Mouse (Mus musculus) forebrain, embryonic 14.5 days (tissue): ENCODE results near the gene Fam43a. TPM values are rescaled to one million over a fixed set of nuclear protein-coding genes. Genes with fewer than 3 reads are reported as not detected.

Experiments
- ATAC-seq: fragments of 200-750 bp; cut with Nextera tagmentation; 2 replicates; pipeline ENCODE4 v1.8.0; 2017; ENCODE audit warnings: mild to moderate bottlenecking, moderate library complexity
- DNase-seq: peaks from one replicate; pipeline ENCODE4 v3.0.0-alpha.2; 2015; ENCODE audit warnings: low spot score
- H3K27ac ChIP-seq: fragments of 300-500 bp; sonication (generic); 2 replicates; pipeline ENCODE4 v1.5.1; 2014; ENCODE audit warnings: low read depth, mild to moderate bottlenecking, control low read depth, low read length, moderate library complexity
- H3K27me3 ChIP-seq: fragments of 300-500 bp; sonication (generic); replicated peaks from 2 replicates; pipeline ENCODE4 v1.6.1; 2014; ENCODE audit warnings: low read length, control low read depth, mixed read lengths; ENCODE audit not compliant: control insufficient read depth, insufficient read depth
- H3K36me3 ChIP-seq: fragments of 300-500 bp; sonication (generic); 2 replicates; pipeline ENCODE4 v1.6.1; 2014; ENCODE audit warnings: low read length, control low read depth; ENCODE audit not compliant: control insufficient read depth, insufficient read depth
- H3K4me1 ChIP-seq: fragments of 300-500 bp; sonication (generic); 2 replicates; pipeline ENCODE4 v1.6.1; 2014; ENCODE audit warnings: antibody characterized with exemption, low read length, control low read depth; ENCODE audit not compliant: control insufficient read depth, insufficient read depth
- H3K4me2 ChIP-seq: fragments of 300-500 bp; sonication (generic); 2 replicates; pipeline ENCODE4 v1.6.1; 2014; ENCODE audit warnings: mild to moderate bottlenecking, control low read depth, low read length
- H3K4me3 ChIP-seq: fragments of 300-500 bp; sonication (generic); 2 replicates; pipeline ENCODE4 v1.5.1; 2014; ENCODE audit warnings: low read depth, low read length, control low read depth
- H3K9ac ChIP-seq: fragments of 300-500 bp; sonication (generic); 2 replicates; pipeline ENCODE4 v1.6.1; 2014; ENCODE audit warnings: mild to moderate bottlenecking, low read length, control low read depth, moderate library complexity
- H3K9me3 ChIP-seq: fragments of 300-500 bp; sonication (generic); replicated peaks from 2 replicates; pipeline ENCODE4 v1.6.1; 2016; ENCODE audit warnings: low read length, control low read depth, mixed read lengths; ENCODE audit not compliant: control insufficient read depth
- WGBS: fragments of 180-500 bp; shearing (Covaris S2); extraction: QIAGEN DNeasy Blood & Tissue Kit; methylation state at CpG from one replicate; pipeline ENCODE4 v1.1.7; 2014; 5-methylcytosine and 5-hydroxymethylcytosine counted together
- polyA plus RNA-seq: library from polyadenylated mRNA; unstranded; fragments of >200 nt; fragmentation: Nextera tagmentation; extraction: Ambion mirVana; gene quantifications from 2 replicates; pipeline ENCODE4 v1.2.1, GENCODE M21; 2014

The Fam43a gene
- 6.1 and 6.7 TPM in 2 replicates for polyA plus RNA-seq

GRCm38 (mm10) chr16:30599491-30600268 is at the start of gene Fam43a:
Gene Fam43a (plus strand): TSS chr16:30599723.
- no peaks in the 10 kb centered on the region for H3K36me3 ChIP-seq
- H3K4me3 ChIP-seq = peak within 1 kb of the TSS; percentile 53
- peaks cover 24% of the 10 kb centered on the region for H3K27me3 ChIP-seq
- ATAC-seq (peak; percentile 51), DNase-seq (peak; percentile 81)
- peak within 1 kb of the TSS; percentile 93 for H3K4me2 ChIP-seq
- no peaks in the 10 kb centered on the region for H3K9me3 ChIP-seq
- no peak within 1 kb of the TSS; the same call in 1 of the 2 replicates for H3K27ac ChIP-seq
- peak within 1 kb of the TSS; percentile 65 for H3K9ac ChIP-seq
- WGBS = under 1% methylated on average over 57 of the region's 63 CpGs
- peaks cover 20% of the 10 kb centered on the region for H3K4me1 ChIP-seq

GRCm38 (mm10) chr16:30549966-30550747 is 49.4 kb upstream of the Fam43a start:
- H3K27ac ChIP-seq = peak overlapping the region; percentile 76
- H3K4me3 ChIP-seq = peak overlapping the region; percentile 74
- H3K4me1 ChIP-seq = peaks cover 5% of the 10 kb centered on the region; the same call in 1 of the 2 replicates
- H3K4me2 ChIP-seq = peak overlapping the region; percentile 53
- H3K9me3 ChIP-seq = peaks cover 5% of the 10 kb centered on the region
- peak overlapping the region; percentile 90 for H3K9ac ChIP-seq
- 1% methylated on average over 60 of the region's 63 CpGs for WGBS
- DNase-seq (peak; percentile 79), ATAC-seq (peak; percentile 94)
- H3K36me3 ChIP-seq = peaks cover 19% of the 10 kb centered on the region
- H3K27me3 ChIP-seq = no peaks in the 10 kb centered on the region

GRCm38 (mm10) chr16:30550748-30551192 is 48.8 kb upstream of the Fam43a start, which contains the start of gene Tmem44:
Gene Tmem44 (minus strand): TSS chr16:30550842.
- 4% methylated on average over 14 of the region's 14 CpGs for WGBS
- Histone ChIP-seq H3K27me3 (no peaks in the 10 kb centered on the region), H3K4me3 (peak within 1 kb of the TSS; percentile 74), H3K4me1 (peaks cover 5% of the 10 kb centered on the region; the same call in 1 of the 2 replicates), H3K4me2 (peak within 1 kb of the TSS; percentile 53), H3K27ac (peak within 1 kb of the TSS; percentile 76), H3K36me3 (peaks cover 15% of the 10 kb centered on the region), H3K9ac (peak within 1 kb of the TSS; percentile 90), H3K9me3 (peaks cover 11% of the 10 kb centered on the region)
- ATAC-seq = peak; percentile 66
- no peak for DNase-seq

GRCm38 (mm10) chr16:30552621-30553338 is 46.7 kb upstream of the Fam43a start:
- Histone ChIP-seq H3K4me2 (no peak overlapping the region; the same call in 1 of the 2 replicates), H3K4me1 (peaks cover 5% of the 10 kb centered on the region; the same call in 1 of the 2 replicates)

GRCm38 (mm10) chr16:30554109-30554508 is 45.4 kb upstream of the Fam43a start:
- H3K4me2 ChIP-seq = no peak overlapping the region
- no peak for ATAC-seq
- peaks cover 17% of the 10 kb centered on the region for H3K36me3 ChIP-seq
- H3K27ac ChIP-seq = no peak overlapping the region
- H3K4me1 ChIP-seq = no peaks in the 10 kb centered on the region; the same call in 1 of the 2 replicates
- H3K27me3 ChIP-seq = no peaks in the 10 kb centered on the region
- H3K9me3 ChIP-seq = peaks cover 11% of the 10 kb centered on the region
- no peak overlapping the region for H3K4me3 ChIP-seq
- DNase-seq = no peak
- 97% methylated on average over 8 of the region's 8 CpGs for WGBS
- H3K9ac ChIP-seq = no peak overlapping the region

More at GRCm38 (mm10) chr16:30552621-30553338, 46.7 kb upstream of the Fam43a start:
- Histone ChIP-seq H3K36me3 (peaks cover 5% of the 10 kb centered on the region; the same call in 1 of the 2 replicates), H3K27ac (peak overlapping the region; percentile 76), H3K27me3 (no peaks in the 10 kb centered on the region), H3K9me3 (peaks cover 11% of the 10 kb centered on the region), H3K9ac (no peak overlapping the region; the same call in 1 of the 2 replicates), H3K4me3 (no peak overlapping the region)
- peak; percentile 32 for ATAC-seq
- DNase-seq = peak; percentile 92
- WGBS = 16% methylated on average over 11 of the region's 11 CpGs

- WGBS = 90% methylated on average over 5 of the region's 5 CpGs
- H3K36me3 ChIP-seq = peaks cover 69% of the 10 kb centered on the region
- DNase-seq = no peak
These were observed 40.1 kb upstream of the Fam43a start for GRCm38 (mm10) chr16:30559312-30559992.

GRCm38 (mm10) chr16:30560601-30561000 is 38.9 kb upstream of the Fam43a start:
- Histone ChIP-seq H3K27ac (no peak overlapping the region), H3K4me1 (no peaks in the 10 kb centered on the region), H3K9me3 (peaks cover 2% of the 10 kb centered on the region; the same call in 1 of the 2 replicates), H3K4me3 (no peak overlapping the region), H3K9ac (no peak overlapping the region), H3K4me2 (no peak overlapping the region), H3K27me3 (no peaks in the 10 kb centered on the region), H3K36me3 (peaks cover 81% of the 10 kb centered on the region)
- DNase-seq = no peak
- 90% methylated on average over 4 of the region's 4 CpGs for WGBS
- no peak for ATAC-seq

More at GRCm38 (mm10) chr16:30559312-30559992, 40.1 kb upstream of the Fam43a start:
- no peaks in the 10 kb centered on the region for H3K4me1 ChIP-seq
- H3K27me3 ChIP-seq = no peaks in the 10 kb centered on the region
- no peak overlapping the region for H3K4me3 ChIP-seq
- no peak overlapping the region for H3K4me2 ChIP-seq
- ATAC-seq = no peak
- no peak overlapping the region for H3K9ac ChIP-seq
- H3K9me3 ChIP-seq = peaks cover 11% of the 10 kb centered on the region
- no peak overlapping the region for H3K27ac ChIP-seq

GRCm38 (mm10) chr16:30565631-30566030 is 33.9 kb upstream of the Fam43a start:
- Histone ChIP-seq H3K27ac (no peak overlapping the region), H3K9ac (no peak overlapping the region), H3K4me3 (no peak overlapping the region), H3K36me3 (peaks cover 95% of the 10 kb centered on the region), H3K27me3 (no peaks in the 10 kb centered on the region), H3K9me3 (no peaks in the 10 kb centered on the region), H3K4me1 (no peaks in the 10 kb centered on the region), H3K4me2 (no peak overlapping the region)
- WGBS = 93% methylated on average over 6 of the region's 6 CpGs
- ATAC-seq (no peak), DNase-seq (no peak)
